In genomic region chr15:80072579-80073255, GRCm38 (mm10) we compare ENCODE assay signal across 19 mouse cellular contexts. TPM values are rescaled to one million over a fixed set of nuclear protein-coding genes. Genes with fewer than 3 reads are reported as not detected.
A peak's percentile ranks its signal among the peaks of the same experiment; 100 is the strongest.
DNase-seq lines count a peak whose midpoint lies in the region; ATAC-seq and TF ChIP-seq lines count a peak whose summit lies in the region.
"Had no signal": no experiment of that assay in that cellular context is flagged by ENCODE, and none has a peak within 500 bp of the region (broad histone marks: within the 10 kb centered on the region; RNA-seq: fewer than 3 reads in every experiment).

No protein-coding gene starts in this region.

- no peak overlapping the region for H3K9ac ChIP-seq in heart, postnatal 0 days (replicated peaks; ENCODE audit: low read depth, low read length)
- H3K9ac ChIP-seq in midbrain, embryonic 13.5 days (replicated peaks) = peak overlapping the region; percentile 14; the same call in 1 of the 2 replicates
- no peak overlapping the region for H3K9ac ChIP-seq in midbrain, embryonic 16.5 days (ENCODE audit: low read depth, low read length)
- no peak overlapping the region for H3K9ac ChIP-seq in hindbrain, embryonic 13.5 days
- no peak overlapping the region for H3K9ac ChIP-seq in kidney, embryonic 14.5 days (ENCODE audit: low read depth, low read length)
- H3K9ac ChIP-seq: heart, embryonic 12.5 days; hindbrain, embryonic 15.5 days; limb, embryonic 15.5 days had no signal

- H3K27me3 ChIP-seq in heart, postnatal 0 days (ENCODE audit: control insufficient read depth, insufficient read depth, low read length) = no peaks in the 10 kb centered on the region
- H3K27me3 ChIP-seq in midbrain, embryonic 13.5 days = no peaks in the 10 kb centered on the region
- no peaks in the 10 kb centered on the region for H3K27me3 ChIP-seq in midbrain, embryonic 16.5 days (ENCODE audit: control insufficient read depth, insufficient read depth, low read depth, low read length)
- H3K27me3 ChIP-seq in hindbrain, embryonic 13.5 days = 0 out of 2 replicates have a peak, but pooled peaks cover 3% of the 10 kb centered on the region
- H3K27me3 ChIP-seq in kidney, embryonic 14.5 days (ENCODE audit: control insufficient read depth, insufficient read depth, low read length) = no peaks in the 10 kb centered on the region
- H3K27me3 ChIP-seq: heart, embryonic 12.5 days; hindbrain, embryonic 15.5 days; limb, embryonic 15.5 days had no signal

- WGBS in heart, postnatal 0 days = 54% methylated on average over 7 of the region's 7 CpGs
- WGBS in midbrain, embryonic 13.5 days = 78% methylated on average over 7 of the region's 7 CpGs
- 78% methylated on average over 7 of the region's 7 CpGs for WGBS in midbrain, embryonic 16.5 days
- 81% methylated on average over 7 of the region's 7 CpGs for WGBS in hindbrain, embryonic 13.5 days
- WGBS in kidney, embryonic 14.5 days = 74% methylated on average over 7 of the region's 7 CpGs

- no peaks in the 10 kb centered on the region for H3K9me3 ChIP-seq in heart, postnatal 0 days (replicated peaks; ENCODE audit: control insufficient read depth, low read length)
- no peaks in the 10 kb centered on the region for H3K9me3 ChIP-seq in midbrain, embryonic 13.5 days
- H3K9me3 ChIP-seq in midbrain, embryonic 16.5 days (replicated peaks; ENCODE audit: control insufficient read depth, low read length, poor library complexity, severe bottlenecking) = no peaks in the 10 kb centered on the region
- no peaks in the 10 kb centered on the region for H3K9me3 ChIP-seq in hindbrain, embryonic 13.5 days
- no peaks in the 10 kb centered on the region for H3K9me3 ChIP-seq in kidney, embryonic 14.5 days (ENCODE audit: control insufficient read depth, low read length)
- H3K9me3 ChIP-seq: heart, embryonic 12.5 days; hindbrain, embryonic 15.5 days; limb, embryonic 15.5 days had no signal

- no peak overlapping the region for H3K4me3 ChIP-seq in heart, postnatal 0 days (ENCODE audit: low read depth, low read length)
- no peak overlapping the region for H3K4me3 ChIP-seq in midbrain, embryonic 13.5 days (replicated peaks)
- H3K4me3 ChIP-seq in midbrain, embryonic 16.5 days (ENCODE audit: low read depth, low read length) = no peak overlapping the region
- no peak overlapping the region for H3K4me3 ChIP-seq in brown adipose tissue, adult 24 weeks (ENCODE audit: insufficient read depth, low read depth, low read length)
- H3K4me3 ChIP-seq in hindbrain, embryonic 13.5 days = no peak overlapping the region
- H3K4me3 ChIP-seq in kidney, embryonic 14.5 days (ENCODE audit: low read length) = no peak overlapping the region
- H3K4me3 ChIP-seq: heart, embryonic 12.5 days; hindbrain, embryonic 15.5 days; limb, embryonic 15.5 days had no signal

- H3K4me2 ChIP-seq in heart, postnatal 0 days (ENCODE audit: low read depth, low read length) = no peak overlapping the region
- no peak overlapping the region for H3K4me2 ChIP-seq in midbrain, embryonic 13.5 days (replicated peaks)
- H3K4me2 ChIP-seq in midbrain, embryonic 16.5 days (ENCODE audit: low read length) = no peak overlapping the region
- H3K4me2 ChIP-seq in hindbrain, embryonic 13.5 days = no peak overlapping the region
- no peak overlapping the region for H3K4me2 ChIP-seq in kidney, embryonic 14.5 days (replicated peaks; ENCODE audit: low read depth, low read length)
- H3K4me2 ChIP-seq: heart, embryonic 12.5 days; hindbrain, embryonic 15.5 days; limb, embryonic 15.5 days; midbrain, embryonic 11.5 days had no signal

- peaks cover 9% of the 10 kb centered on the region for H3K36me3 ChIP-seq in heart, postnatal 0 days (replicated peaks; ENCODE audit: control insufficient read depth, insufficient read depth, low read length)
- H3K36me3 ChIP-seq in midbrain, embryonic 13.5 days = peaks cover 16% of the 10 kb centered on the region
- H3K36me3 ChIP-seq in midbrain, embryonic 16.5 days (ENCODE audit: control insufficient read depth, insufficient read depth, low read length) = peaks cover 10% of the 10 kb centered on the region
- peaks cover 18% of the 10 kb centered on the region for H3K36me3 ChIP-seq in hindbrain, embryonic 13.5 days
- H3K36me3 ChIP-seq in kidney, embryonic 14.5 days (ENCODE audit: control insufficient read depth, insufficient read depth, low read length) = peaks cover 9% of the 10 kb centered on the region

- TF ChIP-seq CTCF in heart, postnatal 0 days (IDR thresholded peaks at IDR 0.05; ENCODE audit: low read depth) = no peak

- H3K4me1 ChIP-seq in heart, postnatal 0 days (ENCODE audit: control insufficient read depth, insufficient read depth) = peaks cover 22% of the 10 kb centered on the region
- H3K4me1 ChIP-seq in midbrain, embryonic 13.5 days (replicated peaks) = no peaks in the 10 kb centered on the region
- no peaks in the 10 kb centered on the region for H3K4me1 ChIP-seq in midbrain, embryonic 16.5 days (ENCODE audit: control insufficient read depth, insufficient read depth, low read length)
- peaks cover 19% of the 10 kb centered on the region for H3K4me1 ChIP-seq in brown adipose tissue, adult 24 weeks (ENCODE audit: control insufficient read depth, insufficient read depth, insufficient read length, low read length)
- no peaks in the 10 kb centered on the region for H3K4me1 ChIP-seq in hindbrain, embryonic 13.5 days (replicated peaks)
- H3K4me1 ChIP-seq in kidney, embryonic 14.5 days (ENCODE audit: control insufficient read depth, insufficient read depth, low read length) = no peaks in the 10 kb centered on the region
- H3K4me1 ChIP-seq: hindbrain, embryonic 15.5 days had no signal

- intact Hi-C loops in heart, postnatal 25 days (cut with DNase I) = loop anchor here (5.0 kb wide), 2 partner anchors 60 to 240 kb away; partner anchors contain the start of genes Cbx6, Npcd and Pdgfb

- ATAC-seq in heart, postnatal 0 days (ENCODE audit: insufficient read depth, low read depth) = peak; percentile 8; the same call in 1 of the 2 replicates
- ATAC-seq in midbrain, embryonic 13.5 days = no peak
- ATAC-seq in midbrain, embryonic 16.5 days = no peak
- ATAC-seq in hindbrain, embryonic 13.5 days (ENCODE audit: low FRiP score) = no peak
- ATAC-seq in kidney, embryonic 14.5 days (ENCODE audit: low FRiP score, low TSS enrichment) = no peak

- no peak for DNase-seq in heart, postnatal 0 days (ENCODE audit: low spot score)
- DNase-seq in heart, postnatal 25 days (ENCODE audit: low spot score) = no peak
- DNase-seq: adrenal gland, postnatal 10 days; cerebellum, adult 11 months; kidney, postnatal 14 days; lung, postnatal 10 days; thymus, postnatal 14 days had no signal

- no peak for TF ChIP-seq EP300 in heart, postnatal 0 days (IDR thresholded peaks at IDR 0.05; ENCODE audit: low read depth)

- H3K27ac ChIP-seq in heart, postnatal 0 days (ENCODE audit: low read depth) = peak overlapping the region; percentile 41
- no peak overlapping the region for H3K27ac ChIP-seq in midbrain, embryonic 13.5 days
- H3K27ac ChIP-seq in midbrain, embryonic 16.5 days (ENCODE audit: low read length) = no peak overlapping the region
- H3K27ac ChIP-seq in brown adipose tissue, adult 24 weeks (replicated peaks; ENCODE audit: low read depth, low read length) = peak overlapping the region; percentile 71
- H3K27ac ChIP-seq in hindbrain, embryonic 13.5 days = no peak overlapping the region
- H3K27ac ChIP-seq in kidney, embryonic 14.5 days (ENCODE audit: low read depth, low read length) = no peak overlapping the region
- H3K27ac ChIP-seq: hindbrain, embryonic 15.5 days; limb, embryonic 15.5 days had no signal

RNA-seq across cellular contexts. Expression of gene Syngr1, which starts 18.4 kb away (rescaled TPM):
- 104 and 144 TPM in 2 replicates for total RNA-seq in heart, postnatal 0 days (2014; rRNA removed; ENCODE audit: low replicate concordance)
- polyA plus RNA-seq in heart, postnatal 0 days (2015; fragmentation: Nextera tagmentation; extraction: Ambion mirVana) = 140 and 150 TPM in 2 replicates
- 10 to 100 TPM; 77.5 to 92.2 TPM for total RNA-seq in heart, postnatal 25 days (2021)
- polyA plus RNA-seq in midbrain, embryonic 13.5 days (2015; fragmentation: Nextera tagmentation; extraction: Ambion mirVana) = 20.6 and 26.2 TPM in 2 replicates
- polyA plus RNA-seq in midbrain, embryonic 16.5 days (2015; fragmentation: Nextera tagmentation; extraction: Ambion mirVana) = 66.2 and 83.9 TPM in 2 replicates
- 47.9 and 62.7 TPM in 2 replicates for polyA plus RNA-seq in brown adipose tissue, adult 24 weeks (2012; ENCODE audit: insufficient read depth, insufficient read length, missing spikeins)
- 27.9 and 28.3 TPM in 2 replicates for polyA plus RNA-seq in hindbrain, embryonic 13.5 days (2015; fragmentation: Nextera tagmentation; extraction: Ambion mirVana)
- polyA plus RNA-seq in kidney, embryonic 14.5 days (2014; fragmentation: Nextera tagmentation; extraction: Ambion mirVana) = 9.5 and 11.9 TPM in 2 replicates
- total RNA-seq: monocyte, adult 5-6 weeks; neutrophil, adult 5-6 weeks had no signal

RNA-seq across cellular contexts. Expression of gene Rpl3, which starts 19.0 kb away (rescaled TPM):
- 763 and 766 TPM in 2 replicates for total RNA-seq in heart, postnatal 0 days (2014; rRNA removed; ENCODE audit: low replicate concordance)
- polyA plus RNA-seq in heart, postnatal 0 days (2015; fragmentation: Nextera tagmentation; extraction: Ambion mirVana) = 480 and 487 TPM in 2 replicates
- total RNA-seq in heart, postnatal 25 days (2021) = 100 to 1,000 TPM; 154 to 183 TPM
- polyA plus RNA-seq in midbrain, embryonic 13.5 days (2015; fragmentation: Nextera tagmentation; extraction: Ambion mirVana) = 608 and 612 TPM in 2 replicates
- polyA plus RNA-seq in midbrain, embryonic 16.5 days (2015; fragmentation: Nextera tagmentation; extraction: Ambion mirVana) = 524 and 548 TPM in 2 replicates
- polyA plus RNA-seq in brown adipose tissue, adult 24 weeks (2012; ENCODE audit: insufficient read depth, insufficient read length, missing spikeins) = 424 and 522 TPM in 2 replicates
- 613 and 622 TPM in 2 replicates for polyA plus RNA-seq in hindbrain, embryonic 13.5 days (2015; fragmentation: Nextera tagmentation; extraction: Ambion mirVana)
- 1,350 and 1,409 TPM in 2 replicates for polyA plus RNA-seq in kidney, embryonic 14.5 days (2014; fragmentation: Nextera tagmentation; extraction: Ambion mirVana)

RNA-seq across cellular contexts. Expression of gene Pdgfb, which starts 57.9 kb away (rescaled TPM):
- 32.2 and 33.7 TPM in 2 replicates for total RNA-seq in heart, postnatal 0 days (2014; rRNA removed; ENCODE audit: low replicate concordance)
- polyA plus RNA-seq in heart, postnatal 0 days (2015; fragmentation: Nextera tagmentation; extraction: Ambion mirVana) = 3.3 and 3.5 TPM in 2 replicates
- total RNA-seq in heart, postnatal 25 days (2021) = 10 to 100 TPM; 24.5 to 33.8 TPM
- polyA plus RNA-seq in midbrain, embryonic 13.5 days (2015; fragmentation: Nextera tagmentation; extraction: Ambion mirVana) = 2.1 and 2.3 TPM in 2 replicates
- 4.3 and 6.8 TPM in 2 replicates for polyA plus RNA-seq in midbrain, embryonic 16.5 days (2015; fragmentation: Nextera tagmentation; extraction: Ambion mirVana)
- 9.8 and 13.0 TPM in 2 replicates for polyA plus RNA-seq in brown adipose tissue, adult 24 weeks (2012; ENCODE audit: insufficient read depth, insufficient read length, missing spikeins)
- 2.4 and 2.8 TPM in 2 replicates for polyA plus RNA-seq in hindbrain, embryonic 13.5 days (2015; fragmentation: Nextera tagmentation; extraction: Ambion mirVana)
- 5.0 and 5.8 TPM in 2 replicates for polyA plus RNA-seq in kidney, embryonic 14.5 days (2014; fragmentation: Nextera tagmentation; extraction: Ambion mirVana)
- total RNA-seq: megakaryocyte progenitor cell, adult 5-6 weeks had no signal

Comparison
In these comparisons a context has a peak if more than half of its experiments do, and no peak if none do; other contexts are left out.
1. H3K27ac ChIP-seq: peak in heart, postnatal 0 days (single experiment) and brown adipose tissue, adult 24 weeks (single experiment); none in midbrain, embryonic 13.5 days (single experiment), midbrain, embryonic 16.5 days (single experiment), hindbrain, embryonic 13.5 days (single experiment) and kidney, embryonic 14.5 days (single experiment).